Mouse (Mus musculus): ENCODE results near the gene Hoxa10.

DNA sequence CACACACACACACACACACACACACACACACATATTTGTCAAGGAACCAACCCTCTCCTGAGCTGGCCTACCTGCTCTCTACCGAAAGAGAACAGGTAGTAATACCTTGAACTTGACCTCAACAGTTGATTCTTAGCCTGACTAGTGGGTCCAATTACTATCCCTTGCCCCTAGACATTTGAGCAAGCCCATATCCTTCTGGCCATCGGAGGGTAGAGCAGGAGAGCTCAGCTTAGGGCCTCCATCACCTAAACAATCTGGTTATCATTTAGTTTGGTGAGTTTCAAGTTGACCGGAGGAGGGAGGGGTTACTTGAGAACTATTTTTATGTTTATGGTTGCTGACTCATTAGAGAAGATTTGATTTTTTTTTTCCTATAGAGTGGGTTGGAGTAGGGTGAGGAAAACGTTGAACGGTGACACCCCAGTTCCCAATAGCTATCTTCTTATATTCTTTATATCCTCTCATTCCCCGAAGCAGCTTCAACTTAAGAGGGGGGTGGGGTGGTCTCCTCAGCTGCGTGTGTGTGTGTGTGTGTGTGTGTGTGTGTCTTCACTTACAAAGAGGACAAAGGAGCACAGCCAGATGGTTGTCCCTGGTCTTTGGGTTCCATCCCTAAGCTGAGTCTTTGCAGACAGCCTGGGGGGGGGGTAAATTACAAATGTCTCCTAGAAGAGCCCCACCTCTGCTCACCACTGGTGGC, 10.7 kb upstream of the Hoxa10 start:
- TF ChIP-seq CTCF (IDR thresholded peaks at IDR 0.05; ENCODE audit: low read depth, low read length), result no peak
- TF ChIP-seq GATA1 (IDR thresholded peaks at IDR 0.05; ENCODE audit: borderline replicate concordance, low read length), result no peak
- TF ChIP-seq TAL1 (conservative IDR thresholded peaks at IDR 0.05; ENCODE audit: low read depth, low read length), result no peak
